Mouse (Mus musculus) forebrain, embryonic 14.5 days (tissue): Measurements from ENCODE around the gene Tyrobp. TPM values are rescaled to one million over a fixed set of nuclear protein-coding genes. Genes with fewer than 3 reads are reported as not detected.

Experiments
- ATAC-seq: fragments of 200-750 bp; cut with Nextera tagmentation; 2 replicates; pipeline ENCODE4 v1.8.0; 2017; ENCODE audit warnings: mild to moderate bottlenecking, moderate library complexity
- DNase-seq: peaks from one replicate; pipeline ENCODE4 v3.0.0-alpha.2; 2015; ENCODE audit warnings: low spot score
- H3K27ac ChIP-seq: fragments of 300-500 bp; sonication (generic); 2 replicates; pipeline ENCODE4 v1.5.1; 2014; ENCODE audit warnings: low read depth, mild to moderate bottlenecking, control low read depth, low read length, moderate library complexity
- H3K27me3 ChIP-seq: fragments of 300-500 bp; sonication (generic); replicated peaks from 2 replicates; pipeline ENCODE4 v1.6.1; 2014; ENCODE audit warnings: low read length, control low read depth, mixed read lengths; ENCODE audit not compliant: control insufficient read depth, insufficient read depth
- H3K36me3 ChIP-seq: fragments of 300-500 bp; sonication (generic); 2 replicates; pipeline ENCODE4 v1.6.1; 2014; ENCODE audit warnings: low read length, control low read depth; ENCODE audit not compliant: control insufficient read depth, insufficient read depth
- H3K4me1 ChIP-seq: fragments of 300-500 bp; sonication (generic); 2 replicates; pipeline ENCODE4 v1.6.1; 2014; ENCODE audit warnings: antibody characterized with exemption, low read length, control low read depth; ENCODE audit not compliant: control insufficient read depth, insufficient read depth
- H3K4me2 ChIP-seq: fragments of 300-500 bp; sonication (generic); 2 replicates; pipeline ENCODE4 v1.6.1; 2014; ENCODE audit warnings: mild to moderate bottlenecking, control low read depth, low read length
- H3K4me3 ChIP-seq: fragments of 300-500 bp; sonication (generic); 2 replicates; pipeline ENCODE4 v1.5.1; 2014; ENCODE audit warnings: low read depth, low read length, control low read depth
- H3K9ac ChIP-seq: fragments of 300-500 bp; sonication (generic); 2 replicates; pipeline ENCODE4 v1.6.1; 2014; ENCODE audit warnings: mild to moderate bottlenecking, low read length, control low read depth, moderate library complexity
- H3K9me3 ChIP-seq: fragments of 300-500 bp; sonication (generic); replicated peaks from 2 replicates; pipeline ENCODE4 v1.6.1; 2016; ENCODE audit warnings: low read length, control low read depth, mixed read lengths; ENCODE audit not compliant: control insufficient read depth
- WGBS: fragments of 180-500 bp; shearing (Covaris S2); extraction: QIAGEN DNeasy Blood & Tissue Kit; methylation state at CpG from one replicate; pipeline ENCODE4 v1.1.7; 2014; 5-methylcytosine and 5-hydroxymethylcytosine counted together
- polyA plus RNA-seq: library from polyadenylated mRNA; unstranded; fragments of >200 nt; fragmentation: Nextera tagmentation; extraction: Ambion mirVana; gene quantifications from 2 replicates; pipeline ENCODE4 v1.2.1, GENCODE M21; 2014

The Tyrobp gene
- polyA plus RNA-seq, result 31.1 and 31.3 TPM in 2 replicates

GRCm38 (mm10) chr7:30413596-30413995 is at the start of gene Tyrobp:
TSS of gene Tyrobp (plus strand) at chr7:30413760.
- Histone ChIP-seq H3K9ac (no peak within 1 kb of the TSS), H3K27me3 (no peaks in the 10 kb centered on the region), H3K4me3 (no peak within 1 kb of the TSS), H3K27ac (no peak within 1 kb of the TSS), H3K9me3 (no peaks in the 10 kb centered on the region), H3K4me2 (no peak within 1 kb of the TSS), H3K4me1 (no peaks in the 10 kb centered on the region), H3K36me3 (no peaks in the 10 kb centered on the region)
- DNase-seq (no peak), ATAC-seq (no peak)
- 72% methylated on average over 5 of the region's 5 CpGs for WGBS

- no peak overlapping the region for H3K9ac ChIP-seq
- H3K4me2 ChIP-seq, result no peak overlapping the region
- DNase-seq (no peak), ATAC-seq (no peak)
- no peak overlapping the region for H3K27ac ChIP-seq
- no peak overlapping the region for H3K4me3 ChIP-seq
- H3K27me3 ChIP-seq, result 0 out of 2 replicates have a peak, but pooled peaks cover 4% of the 10 kb centered on the region
- 82% methylated on average over 2 of the region's 2 CpGs for WGBS
- H3K4me1 ChIP-seq, result peaks cover 4% of the 10 kb centered on the region; the same call in 1 of the 2 replicates
- no peaks in the 10 kb centered on the region for H3K9me3 ChIP-seq
- H3K36me3 ChIP-seq, result no peaks in the 10 kb centered on the region
These were observed 46.1 kb upstream of the Tyrobp start for GRCm38 (mm10) chr7:30367466-30367865.

GRCm38 (mm10) chr7:30373501-30373962 is 40.0 kb upstream of the Tyrobp start:
- Histone ChIP-seq H3K36me3 (no peaks in the 10 kb centered on the region), H3K4me3 (peak overlapping the region; percentile 40), H3K4me1 (no peaks in the 10 kb centered on the region; the same call in 1 of the 2 replicates), H3K27me3 (no peaks in the 10 kb centered on the region), H3K9ac (peak overlapping the region; percentile 71), H3K4me2 (peak overlapping the region; percentile 61), H3K27ac (peak overlapping the region; percentile 78; the same call in 1 of the 2 replicates), H3K9me3 (no peaks in the 10 kb centered on the region)
- DNase-seq, result peak; percentile 99
- WGBS, result under 1% methylated on average over 21 of the region's 21 CpGs
- peak; percentile 100 for ATAC-seq

- 62% methylated on average over 5 of the region's 5 CpGs for WGBS
- Histone ChIP-seq H3K4me1 (no peaks in the 10 kb centered on the region), H3K4me3 (no peak overlapping the region), H3K36me3 (no peaks in the 10 kb centered on the region), H3K4me2 (no peak overlapping the region), H3K27me3 (no peaks in the 10 kb centered on the region), H3K9ac (no peak overlapping the region), H3K27ac (no peak overlapping the region), H3K9me3 (no peaks in the 10 kb centered on the region)
- no peak for DNase-seq
- ATAC-seq, result no peak
These were observed 33.5 kb upstream of the Tyrobp start for GRCm38 (mm10) chr7:30380061-30380460.

GRCm38 (mm10) chr7:30384106-30384505 is 29.5 kb upstream of the Tyrobp start:
- no peak overlapping the region for H3K27ac ChIP-seq
- H3K36me3 ChIP-seq, result no peaks in the 10 kb centered on the region
- no peak overlapping the region for H3K4me2 ChIP-seq
- H3K9ac ChIP-seq, result no peak overlapping the region
- WGBS, result 85% methylated on average over 9 of the region's 9 CpGs
- no peaks in the 10 kb centered on the region for H3K27me3 ChIP-seq
- H3K9me3 ChIP-seq, result no peaks in the 10 kb centered on the region
- no peak overlapping the region for H3K4me3 ChIP-seq
- no peaks in the 10 kb centered on the region for H3K4me1 ChIP-seq
- no peak for DNase-seq
- no peak for ATAC-seq

GRCm38 (mm10) chr7:30392746-30393520 is 20.6 kb upstream of the Tyrobp start:
- H3K4me3 ChIP-seq, result no peak overlapping the region
- DNase-seq, result no peak
- H3K9me3 ChIP-seq, result no peaks in the 10 kb centered on the region
- H3K27me3 ChIP-seq, result no peaks in the 10 kb centered on the region
- no peaks in the 10 kb centered on the region for H3K4me1 ChIP-seq
- no peak for ATAC-seq
- H3K9ac ChIP-seq, result no peak overlapping the region
- WGBS, result 80% methylated on average over 4 of the region's 4 CpGs
- H3K27ac ChIP-seq, result no peak overlapping the region
- H3K36me3 ChIP-seq, result no peaks in the 10 kb centered on the region
- H3K4me2 ChIP-seq, result no peak overlapping the region

- no peaks in the 10 kb centered on the region for H3K9me3 ChIP-seq
- ATAC-seq (no peak), DNase-seq (no peak)
- H3K27ac ChIP-seq, result no peak overlapping the region
- H3K4me1 ChIP-seq, result no peaks in the 10 kb centered on the region
- no peaks in the 10 kb centered on the region for H3K27me3 ChIP-seq
- WGBS, result 91% methylated on average over 4 of the region's 4 CpGs
- H3K9ac ChIP-seq, result no peak overlapping the region
- no peak overlapping the region for H3K4me2 ChIP-seq
- no peaks in the 10 kb centered on the region for H3K36me3 ChIP-seq
- H3K4me3 ChIP-seq, result no peak overlapping the region
These were observed 19.9 kb upstream of the Tyrobp start for GRCm38 (mm10) chr7:30393631-30394030.

- H3K27me3 ChIP-seq, result no peaks in the 10 kb centered on the region
- no peak for ATAC-seq
- DNase-seq, result no peak
- no peak overlapping the region for H3K9ac ChIP-seq
- H3K9me3 ChIP-seq, result no peaks in the 10 kb centered on the region
- H3K36me3 ChIP-seq, result no peaks in the 10 kb centered on the region
- no peak overlapping the region for H3K27ac ChIP-seq
- 72% methylated on average over 10 of the region's 11 CpGs for WGBS
- no peaks in the 10 kb centered on the region for H3K4me1 ChIP-seq
- no peak overlapping the region for H3K4me2 ChIP-seq
- no peak overlapping the region for H3K4me3 ChIP-seq
These were observed 19.2 kb upstream of the Tyrobp start for GRCm38 (mm10) chr7:30394379-30394778.

GRCm38 (mm10) chr7:30394871-30395270 is 18.7 kb upstream of the Tyrobp start:
- Histone ChIP-seq H3K4me2 (no peak overlapping the region), H3K9ac (no peak overlapping the region), H3K4me3 (no peak overlapping the region), H3K27me3 (no peaks in the 10 kb centered on the region), H3K27ac (no peak overlapping the region), H3K36me3 (no peaks in the 10 kb centered on the region), H3K9me3 (no peaks in the 10 kb centered on the region), H3K4me1 (no peaks in the 10 kb centered on the region)
- ATAC-seq, result no peak
- WGBS, result 50% methylated on average over 2 of the region's 2 CpGs
- DNase-seq, result no peak
